Mouse (Mus musculus) forebrain, embryonic 15.5 days (tissue): Measurements from ENCODE around the gene Camk2g. TPM values are rescaled to one million over a fixed set of nuclear protein-coding genes. Genes with fewer than 3 reads are reported as not detected.
A peak's percentile ranks its signal among the peaks of the same experiment; 100 is the strongest.

ENCODE experiments used
- ATAC-seq: fragments of 200-750 bp; cut with Nextera tagmentation; replicated peaks from 2 replicates; pipeline ENCODE4 v1.8.0; 2017; ENCODE audit warnings: mild to moderate bottlenecking, moderate TSS enrichment, moderate library complexity
- H3K27ac ChIP-seq: fragments of 300-500 bp; sonication (generic); replicated peaks from 2 replicates; pipeline ENCODE4 v1.5.1; 2015; ENCODE audit warnings: mild to moderate bottlenecking, inconsistent platforms
- H3K27me3 ChIP-seq: fragments of 300-500 bp; sonication (generic); 2 replicates; pipeline ENCODE4 v1.6.1; 2015; ENCODE audit warnings: inconsistent platforms
- H3K36me3 ChIP-seq: fragments of 300-500 bp; sonication (generic); 2 replicates; pipeline ENCODE4 v1.6.1; 2015; ENCODE audit warnings: mild to moderate bottlenecking, inconsistent platforms
- H3K4me1 ChIP-seq: fragments of 300-500 bp; sonication (generic); 2 replicates; pipeline ENCODE4 v1.6.1; 2015; ENCODE audit warnings: inconsistent platforms
- H3K4me2 ChIP-seq: fragments of 300-500 bp; sonication (generic); replicated peaks from 2 replicates; pipeline ENCODE4 v1.6.1; 2015; ENCODE audit warnings: mild to moderate bottlenecking, inconsistent platforms
- H3K4me3 ChIP-seq: fragments of 300-500 bp; sonication (generic); 2 replicates; pipeline ENCODE4 v1.5.1; 2015; ENCODE audit warnings: mild to moderate bottlenecking, inconsistent platforms
- H3K9ac ChIP-seq: fragments of 300-500 bp; sonication (generic); replicated peaks from 2 replicates; pipeline ENCODE4 v1.6.1; 2015; ENCODE audit warnings: mild to moderate bottlenecking, inconsistent platforms
- H3K9me3 ChIP-seq: fragments of 300-500 bp; sonication (generic); 2 replicates; pipeline ENCODE4 v1.6.1; 2016; ENCODE audit warnings: inconsistent platforms
- WGBS: fragments of 180-500 bp; shearing (Covaris S2); methylation state at CpG from one replicate; pipeline ENCODE4 v1.1.7; 2015; ENCODE audit warnings: mixed read lengths; 5-methylcytosine and 5-hydroxymethylcytosine counted together
- polyA plus RNA-seq: library from polyadenylated mRNA; unstranded; fragments of >200 nt; fragmentation: Nextera tagmentation; extraction: Ambion mirVana; gene quantifications from 2 replicates; pipeline ENCODE4 v1.2.1, GENCODE M21; 2015

The Camk2g gene
- 86.8 and 95.6 TPM in 2 replicates for polyA plus RNA-seq

DNA sequence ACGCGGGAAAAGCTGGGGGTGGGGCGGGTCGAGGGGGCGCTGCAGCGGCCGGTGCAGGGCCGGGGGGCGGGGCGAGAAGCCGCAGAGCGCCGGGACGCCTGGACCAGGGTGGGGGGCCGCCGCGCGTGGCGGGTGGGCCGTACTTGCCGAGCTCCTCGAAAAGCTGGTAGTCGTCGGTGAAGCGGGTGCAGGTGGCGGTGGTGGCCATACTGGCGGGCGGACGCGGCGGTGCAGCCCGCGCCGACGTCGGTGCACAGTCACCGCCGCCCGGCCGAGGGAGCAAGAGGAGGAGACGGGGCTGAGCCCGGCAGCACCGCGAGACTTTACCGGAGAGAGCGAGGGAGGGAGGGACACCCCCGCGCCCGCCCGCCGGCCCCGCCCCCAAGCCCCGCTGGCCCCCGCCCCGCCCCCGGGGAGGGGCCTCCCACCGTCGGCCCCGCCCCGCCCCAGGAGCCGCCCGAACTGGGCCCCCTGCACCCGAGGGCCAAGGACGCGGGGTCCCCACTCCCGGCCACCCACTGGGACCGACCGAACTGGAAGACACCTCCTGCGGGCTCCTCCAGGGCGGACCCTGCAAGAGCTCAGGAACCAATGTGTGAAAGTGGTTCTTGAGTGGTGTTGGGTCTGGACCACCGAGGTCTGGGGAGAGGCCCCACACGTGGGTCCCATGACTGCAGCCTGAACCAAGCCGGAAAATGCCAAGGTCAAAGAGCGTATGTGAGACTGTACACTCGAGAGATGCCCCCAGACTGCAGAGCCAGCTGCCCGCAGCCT, at the start of gene Camk2g:
TSS of gene Camk2g (minus strand) at position 331 of the 774 bp plus-strand sequence.
- Histone ChIP-seq H3K4me1 (peaks cover 31% of the 10 kb centered on the region), H3K36me3 (peaks cover 4% of the 10 kb centered on the region; the same call in 1 of the 2 replicates), H3K4me3 (peak within 1 kb of the TSS; percentile 95), H3K27ac (peak within 1 kb of the TSS; percentile 78), H3K9me3 (no peaks in the 10 kb centered on the region), H3K4me2 (peak within 1 kb of the TSS; percentile 68), H3K9ac (peak within 1 kb of the TSS; percentile 74), H3K27me3 (no peaks in the 10 kb centered on the region)
- ATAC-seq, result peak; percentile 89
- WGBS, result 1% methylated on average over 46 of the region's 76 CpGs

DNA sequence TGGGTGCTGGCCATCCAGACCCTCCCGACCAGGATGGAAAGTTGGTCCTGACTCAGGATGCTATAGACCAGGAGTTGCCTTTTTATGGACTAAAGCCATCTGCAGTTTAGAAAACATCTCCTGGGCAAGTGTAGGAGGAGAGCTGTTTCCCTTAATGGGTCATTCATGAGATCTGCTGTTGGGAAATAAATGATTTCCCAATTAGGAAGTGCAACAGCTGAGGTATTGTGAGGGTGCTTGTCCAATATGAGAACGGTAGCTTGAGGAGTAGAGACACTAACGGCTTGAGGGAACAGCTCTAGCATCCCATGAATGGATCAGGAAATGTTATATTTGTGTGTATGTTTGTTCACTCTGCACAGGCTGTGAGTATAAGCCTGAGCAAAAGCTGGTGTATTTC, 48.7 kb upstream of the Camk2g start:
- Histone ChIP-seq H3K4me1 (no peaks in the 10 kb centered on the region), H3K9ac (no peak overlapping the region), H3K27ac (no peak overlapping the region), H3K36me3 (no peaks in the 10 kb centered on the region), H3K9me3 (no peaks in the 10 kb centered on the region), H3K4me2 (no peak overlapping the region), H3K27me3 (no peaks in the 10 kb centered on the region), H3K4me3 (no peak overlapping the region)
- no peak for ATAC-seq
- WGBS, result 66% methylated on average over 3 of the region's 3 CpGs

DNA sequence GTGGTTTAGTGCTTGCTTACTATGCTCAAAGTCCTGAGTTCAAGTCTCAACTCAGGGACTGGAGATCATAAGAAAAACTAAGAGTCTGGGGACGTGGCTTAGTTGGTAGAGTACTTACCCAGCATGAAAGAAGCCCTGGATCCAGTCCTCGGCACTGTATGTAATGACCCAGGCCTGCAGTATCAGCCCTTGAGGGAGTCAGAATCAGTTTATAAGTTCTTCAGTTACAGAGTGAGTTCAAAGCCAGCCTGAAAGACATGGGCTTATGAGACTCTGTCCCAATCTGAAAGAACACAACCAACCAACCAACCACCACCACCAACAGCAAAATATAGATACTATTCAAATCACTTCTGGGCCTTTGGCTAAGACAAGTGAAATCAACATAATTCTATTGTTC, 47.6 kb upstream of the Camk2g start:
- Histone ChIP-seq H3K9me3 (no peaks in the 10 kb centered on the region), H3K9ac (no peak overlapping the region), H3K36me3 (no peaks in the 10 kb centered on the region), H3K27me3 (no peaks in the 10 kb centered on the region), H3K4me2 (no peak overlapping the region), H3K27ac (no peak overlapping the region), H3K4me3 (no peak overlapping the region), H3K4me1 (peaks cover 6% of the 10 kb centered on the region)
- 84% methylated on average over 2 of the region's 2 CpGs for WGBS
- ATAC-seq, result no peak

DNA sequence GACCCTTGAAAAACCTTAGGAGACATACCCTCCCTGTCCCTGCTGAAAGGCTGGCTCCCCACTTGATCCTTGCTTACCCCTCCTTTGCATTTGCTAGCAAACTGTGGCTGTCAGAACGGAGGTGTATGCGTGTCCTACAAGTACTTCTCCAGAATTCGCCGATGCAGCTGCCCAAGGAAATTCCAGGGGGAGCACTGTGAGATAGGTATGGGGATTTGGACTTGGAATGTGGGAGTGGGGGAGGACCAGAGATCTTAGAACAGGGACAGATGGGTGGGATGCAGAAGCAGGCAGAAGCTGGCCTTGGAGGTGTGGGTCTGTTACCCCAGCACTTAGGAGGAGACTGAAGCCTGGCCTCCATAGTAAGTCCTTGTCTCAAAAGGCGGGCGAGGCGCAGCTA, 43.8 kb upstream of the Camk2g start:
- no peak overlapping the region for H3K4me2 ChIP-seq
- no peaks in the 10 kb centered on the region for H3K36me3 ChIP-seq
- no peak for ATAC-seq
- H3K9ac ChIP-seq, result no peak overlapping the region
- no peaks in the 10 kb centered on the region for H3K9me3 ChIP-seq
- no peak overlapping the region for H3K27ac ChIP-seq
- H3K4me1 ChIP-seq, result peaks cover 10% of the 10 kb centered on the region
- H3K27me3 ChIP-seq, result no peaks in the 10 kb centered on the region
- WGBS, result 77% methylated on average over 7 of the region's 7 CpGs
- no peak overlapping the region for H3K4me3 ChIP-seq

DNA sequence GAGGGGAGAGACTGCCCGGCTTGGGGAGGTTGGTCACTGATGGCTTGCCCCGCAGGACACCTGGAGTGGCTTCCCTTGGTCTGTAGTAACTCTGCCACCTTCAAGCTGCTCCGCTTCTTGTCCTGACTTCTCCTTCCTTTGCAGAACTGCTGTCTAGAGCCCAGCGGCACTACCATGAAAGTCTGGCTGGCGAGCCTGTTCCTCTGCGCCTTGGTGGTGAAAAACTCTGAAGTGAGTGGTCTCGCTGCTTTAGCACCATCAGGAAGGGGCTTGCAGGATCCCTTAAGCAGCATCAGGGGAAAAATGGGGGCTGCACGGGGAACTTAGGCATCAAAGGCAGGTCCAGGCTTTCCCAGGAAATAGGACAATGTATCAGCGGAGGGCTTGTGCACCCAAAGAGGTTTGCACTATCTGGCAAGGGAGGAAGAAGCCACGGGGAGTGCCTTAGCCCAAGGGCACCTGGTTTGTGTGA, 43.1 kb upstream of the Camk2g start:
- peak; percentile 32; the same call in 1 of the 2 replicates for ATAC-seq
- no peak overlapping the region for H3K27ac ChIP-seq
- H3K4me1 ChIP-seq, result peaks cover 10% of the 10 kb centered on the region
- H3K4me2 ChIP-seq, result peak overlapping the region; percentile 96
- H3K36me3 ChIP-seq, result no peaks in the 10 kb centered on the region
- H3K9me3 ChIP-seq, result no peaks in the 10 kb centered on the region
- peak overlapping the region; percentile 59 for H3K9ac ChIP-seq
- no peaks in the 10 kb centered on the region for H3K27me3 ChIP-seq
- peak overlapping the region; percentile 51 for H3K4me3 ChIP-seq
- 8% methylated on average over 10 of the region's 10 CpGs for WGBS

DNA sequence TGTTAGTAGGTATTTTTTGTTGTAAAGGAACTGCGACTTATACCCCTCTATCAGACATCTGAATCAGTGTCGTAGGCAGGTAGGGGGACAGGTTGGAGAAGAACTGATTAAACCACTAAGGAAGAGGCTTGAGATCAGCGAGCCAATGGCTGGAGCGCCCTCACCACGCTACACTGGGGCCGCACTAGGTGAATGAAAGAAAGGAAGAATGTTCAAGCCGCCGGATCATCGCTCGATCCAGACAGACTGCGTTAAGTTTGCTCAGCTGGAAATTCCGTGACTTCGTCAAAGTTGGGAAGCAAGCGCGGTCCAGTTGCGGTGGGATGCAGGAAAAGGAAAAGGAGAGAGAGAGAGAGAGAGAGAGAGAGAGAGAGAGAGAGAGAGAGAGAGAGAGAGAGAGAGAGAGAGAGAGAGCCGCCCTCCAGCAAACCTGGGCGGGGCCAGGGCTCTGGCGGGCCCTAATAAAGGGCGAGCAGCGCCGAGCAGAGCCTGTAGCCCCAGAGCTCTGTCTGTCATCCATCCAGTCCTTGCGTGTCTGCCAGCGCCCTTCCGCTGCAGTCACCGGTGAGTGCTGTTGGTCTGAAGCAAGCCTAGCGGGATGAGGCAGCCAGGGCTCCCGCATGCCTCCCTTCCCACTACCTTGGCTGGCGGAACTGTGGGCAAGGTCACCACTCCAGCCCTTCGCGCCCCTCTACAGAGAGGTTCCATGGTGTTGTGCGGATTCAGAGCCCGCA, 42.5 kb upstream of the Camk2g start, which contains the start of gene Plau:
TSS of gene Plau (plus strand) at position 490 of the 734 bp plus-strand sequence.
- Histone ChIP-seq H3K27ac (no peak within 1 kb of the TSS), H3K4me3 (peak within 1 kb of the TSS; percentile 51), H3K27me3 (no peaks in the 10 kb centered on the region), H3K9me3 (no peaks in the 10 kb centered on the region), H3K36me3 (no peaks in the 10 kb centered on the region), H3K4me2 (peak within 1 kb of the TSS; percentile 96), H3K4me1 (peaks cover 10% of the 10 kb centered on the region), H3K9ac (peak within 1 kb of the TSS; percentile 59)
- under 1% methylated on average over 33 of the region's 33 CpGs for WGBS
- peak; percentile 88 for ATAC-seq

DNA sequence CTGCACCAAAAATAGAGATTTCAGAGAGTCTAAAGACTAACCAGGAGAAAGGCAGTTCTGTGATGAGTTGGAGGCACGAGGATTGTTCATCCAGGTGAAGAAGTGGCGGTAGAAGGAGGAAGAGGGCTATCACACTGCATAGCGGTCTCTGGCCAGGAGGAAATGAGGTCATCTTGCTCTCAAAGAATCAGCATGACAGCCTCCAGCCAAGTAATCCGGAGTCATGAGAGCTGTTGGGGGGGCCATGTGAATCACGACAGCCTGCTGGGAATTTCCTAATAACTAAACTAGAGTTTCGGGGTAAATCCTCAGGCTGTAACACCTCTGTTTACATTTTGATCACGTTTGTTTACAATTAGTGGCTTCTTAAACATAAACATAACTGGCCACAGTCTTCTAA, 40.2 kb upstream of the Camk2g start:
- 75% methylated on average over 7 of the region's 7 CpGs for WGBS
- Histone ChIP-seq H3K27me3 (no peaks in the 10 kb centered on the region), H3K9ac (no peak overlapping the region), H3K36me3 (no peaks in the 10 kb centered on the region), H3K9me3 (no peaks in the 10 kb centered on the region), H3K27ac (no peak overlapping the region), H3K4me2 (no peak overlapping the region), H3K4me1 (peaks cover 10% of the 10 kb centered on the region), H3K4me3 (no peak overlapping the region)
- ATAC-seq, result no peak

DNA sequence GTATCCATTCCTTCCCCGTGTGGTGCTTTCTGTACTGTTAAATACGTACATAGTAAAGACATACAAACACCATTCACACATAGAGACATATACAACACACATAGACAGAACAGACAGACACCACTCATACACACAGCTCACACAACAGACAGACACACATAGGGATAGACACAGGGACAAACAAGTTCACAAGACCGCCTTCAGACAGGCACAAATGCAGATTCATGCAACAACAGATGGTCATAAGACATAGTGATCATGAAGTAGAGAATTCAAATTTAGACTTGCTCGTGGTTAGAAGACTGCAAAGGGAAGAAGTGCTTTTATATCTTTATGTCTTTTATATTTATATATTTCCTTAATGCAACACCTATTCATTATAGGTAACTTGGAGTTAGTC, 39.6 kb upstream of the Camk2g start:
- no peak overlapping the region for H3K4me3 ChIP-seq
- H3K4me2 ChIP-seq, result no peak overlapping the region
- H3K4me1 ChIP-seq, result peaks cover 10% of the 10 kb centered on the region
- H3K36me3 ChIP-seq, result no peaks in the 10 kb centered on the region
- H3K9me3 ChIP-seq, result no peaks in the 10 kb centered on the region
- no peak overlapping the region for H3K9ac ChIP-seq
- H3K27me3 ChIP-seq, result no peaks in the 10 kb centered on the region
- 88% methylated on average over 4 of the region's 4 CpGs for WGBS
- H3K27ac ChIP-seq, result no peak overlapping the region
- ATAC-seq, result no peak

DNA sequence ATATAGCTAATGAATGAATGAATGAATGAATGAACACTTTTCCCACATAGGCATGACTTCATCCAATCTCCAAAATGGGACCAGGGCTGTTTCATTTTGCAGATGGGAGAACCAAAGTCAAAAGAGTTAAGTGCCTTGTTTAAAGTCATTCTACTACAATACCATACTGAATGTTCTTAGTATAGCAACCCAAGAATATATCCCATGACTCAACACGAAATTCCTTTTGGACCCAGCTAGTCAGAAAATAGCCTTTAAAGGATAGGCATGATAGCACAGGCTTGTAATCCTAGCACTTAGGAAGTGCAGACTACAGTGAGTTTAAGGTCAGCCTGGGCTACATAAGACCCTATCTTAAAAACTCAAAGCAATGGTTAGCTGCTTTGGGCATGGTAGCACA, 38.0 kb upstream of the Camk2g start:
- no peaks in the 10 kb centered on the region for H3K27me3 ChIP-seq
- no peak overlapping the region for H3K4me3 ChIP-seq
- no peak overlapping the region for H3K9ac ChIP-seq
- H3K4me2 ChIP-seq, result no peak overlapping the region
- H3K27ac ChIP-seq, result no peak overlapping the region
- WGBS, result 83% methylated on average over 1 of the region's 1 CpGs
- H3K4me1 ChIP-seq, result peaks cover 8% of the 10 kb centered on the region
- ATAC-seq, result no peak
- no peaks in the 10 kb centered on the region for H3K36me3 ChIP-seq
- no peaks in the 10 kb centered on the region for H3K9me3 ChIP-seq

DNA sequence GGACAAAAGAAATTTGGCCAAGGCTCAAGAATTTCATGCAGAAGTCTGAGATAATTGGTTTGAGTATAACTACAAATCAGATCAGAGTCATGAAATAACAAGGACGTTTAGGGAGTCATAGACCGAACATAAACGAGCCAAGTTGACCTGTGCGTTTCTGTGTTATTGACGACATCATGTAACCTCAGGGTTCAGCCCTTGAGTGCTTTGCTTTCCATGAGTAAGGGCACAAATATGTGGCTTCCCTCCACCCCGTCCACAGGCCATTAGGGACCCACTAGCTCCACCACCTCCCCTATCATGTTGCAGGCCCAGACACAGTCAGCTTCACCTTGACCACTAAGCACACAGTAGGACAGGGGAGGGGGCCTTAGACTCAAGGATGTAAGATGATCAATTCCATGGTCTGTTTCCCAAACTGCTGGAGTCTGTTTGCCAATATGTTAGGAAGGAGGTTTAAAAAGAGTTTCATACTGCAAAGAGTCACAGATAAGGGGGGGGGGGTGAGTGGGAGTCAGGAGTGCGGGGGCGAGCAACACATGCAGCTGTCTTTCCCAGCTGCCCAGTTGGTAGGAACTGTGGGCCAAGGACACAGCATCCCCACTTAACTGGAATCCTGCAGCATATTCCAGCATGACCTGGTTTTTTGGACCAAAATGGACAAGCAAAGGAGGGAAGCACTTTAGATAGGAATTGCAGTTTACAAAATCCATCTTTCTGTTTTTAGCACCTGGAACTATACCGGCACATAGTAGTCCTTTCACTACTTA, 37.4 kb upstream of the Camk2g start:
- no peak overlapping the region for H3K4me3 ChIP-seq
- no peak for ATAC-seq
- H3K9ac ChIP-seq, result no peak overlapping the region
- WGBS, result 73% methylated on average over 9 of the region's 9 CpGs
- H3K9me3 ChIP-seq, result no peaks in the 10 kb centered on the region
- no peaks in the 10 kb centered on the region for H3K27me3 ChIP-seq
- H3K36me3 ChIP-seq, result no peaks in the 10 kb centered on the region
- H3K27ac ChIP-seq, result no peak overlapping the region
- peaks cover 4% of the 10 kb centered on the region for H3K4me1 ChIP-seq
- H3K4me2 ChIP-seq, result no peak overlapping the region

DNA sequence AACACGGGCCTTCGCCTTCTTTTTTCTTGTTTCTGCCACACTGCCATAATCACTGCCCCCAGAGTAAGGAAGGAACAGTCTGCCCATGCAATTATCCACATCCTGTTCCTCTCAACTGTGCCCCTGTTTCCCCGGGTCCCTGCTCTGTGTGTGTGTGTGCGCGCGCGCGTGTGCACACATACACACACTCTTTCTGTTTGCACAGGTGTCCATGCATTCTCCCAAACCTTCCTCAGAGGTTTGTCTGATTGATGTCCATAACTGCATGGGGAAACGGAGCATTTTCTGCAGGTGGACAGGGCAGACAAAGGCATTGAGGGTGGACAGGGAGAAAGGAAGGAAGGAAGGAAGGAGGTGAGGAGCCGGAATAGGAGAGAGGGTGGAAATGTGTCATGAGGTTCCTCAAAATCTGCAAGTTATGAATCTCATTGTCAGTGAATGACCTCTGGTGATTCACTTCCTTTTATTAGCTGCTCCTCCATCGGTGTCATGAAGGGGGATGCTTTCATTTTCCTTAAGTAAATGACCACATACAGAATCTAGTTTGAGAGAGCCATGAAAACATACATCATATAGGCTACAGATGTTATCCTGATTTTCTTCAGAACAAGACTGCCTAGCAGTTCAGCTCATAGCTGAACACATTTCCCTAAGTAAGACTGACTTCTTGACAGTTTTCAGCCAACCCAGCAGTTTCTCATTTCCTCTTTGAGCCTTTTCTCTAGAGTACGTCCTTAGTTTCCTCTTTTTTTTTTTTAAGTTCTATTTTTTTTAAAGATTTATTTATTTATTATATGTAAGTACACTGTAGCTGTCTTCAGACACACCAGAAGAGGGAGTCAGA, 35.9 kb upstream of the Camk2g start:
- Histone ChIP-seq H3K27ac (no peak overlapping the region), H3K27me3 (no peaks in the 10 kb centered on the region), H3K4me1 (no peaks in the 10 kb centered on the region), H3K36me3 (no peaks in the 10 kb centered on the region), H3K4me3 (no peak overlapping the region), H3K4me2 (no peak overlapping the region), H3K9ac (no peak overlapping the region), H3K9me3 (no peaks in the 10 kb centered on the region)
- no peak for ATAC-seq
- 91% methylated on average over 12 of the region's 12 CpGs for WGBS
